Mouse (Mus musculus): ENCODE results near the gene Scimp. TPM values are rescaled to one million over a fixed set of nuclear protein-coding genes. Genes with fewer than 3 reads are reported as not detected.

Gene Scimp
- polyA plus RNA-seq, 1 experiment, result not detected

GRCm38 (mm10) chr11:70815498-70816078 is 3.2 kb upstream of the Scimp start:
- Histone ChIP-seq H3K27ac (ENCODE audit: insufficient read depth, low read length) (no peak overlapping the region), H3K4me1 (ENCODE audit: control insufficient read depth, insufficient read depth, low read length) (no peaks in the 10 kb centered on the region), H3K4me3 (ENCODE audit: insufficient read depth, low read length) (no peak overlapping the region)
- TF ChIP-seq CTCF (IDR thresholded peaks at IDR 0.05; ENCODE audit: borderline replicate concordance, insufficient read depth, low read length) (0 out of 2 replicates have a peak, but pooled peaks have one; percentile 17), POLR2A (IDR thresholded peaks at IDR 0.05; ENCODE audit: low read depth, low read length) (no peak)

GRCm38 (mm10) chr11:70815071-70815470 is 2.7 kb upstream of the Scimp start:
- TF ChIP-seq POLR2A (IDR thresholded peaks at IDR 0.05; ENCODE audit: low read depth, low read length) (no peak), CTCF (IDR thresholded peaks at IDR 0.05; ENCODE audit: borderline replicate concordance, insufficient read depth, low read length) (no peak)
- H3K27ac ChIP-seq (ENCODE audit: insufficient read depth, low read length), result no peak overlapping the region
- no peaks in the 10 kb centered on the region for H3K4me1 ChIP-seq (ENCODE audit: control insufficient read depth, insufficient read depth, low read length)
- H3K4me3 ChIP-seq (ENCODE audit: insufficient read depth, low read length), result no peak overlapping the region

- Histone ChIP-seq H3K4me3 (ENCODE audit: insufficient read depth, low read length) (no peak overlapping the region), H3K27ac (ENCODE audit: insufficient read depth, low read length) (no peak overlapping the region), H3K4me1 (ENCODE audit: control insufficient read depth, insufficient read depth, low read length) (no peaks in the 10 kb centered on the region)
- TF ChIP-seq POLR2A (IDR thresholded peaks at IDR 0.05; ENCODE audit: low read depth, low read length) (no peak), CTCF (IDR thresholded peaks at IDR 0.05; ENCODE audit: borderline replicate concordance, insufficient read depth, low read length) (no peak)
Measured at GRCm38 (mm10) chr11:70811471-70812240, 730 bp downstream of the Scimp start.

GRCm38 (mm10) chr11:70811041-70811440 is 1.3 kb downstream of the Scimp start:
- no peak for TF ChIP-seq CTCF (IDR thresholded peaks at IDR 0.05; ENCODE audit: borderline replicate concordance, insufficient read depth, low read length)
- no peak for TF ChIP-seq POLR2A (IDR thresholded peaks at IDR 0.05; ENCODE audit: low read depth, low read length)
- Histone ChIP-seq H3K4me3 (ENCODE audit: insufficient read depth, low read length) (no peak overlapping the region), H3K4me1 (ENCODE audit: control insufficient read depth, insufficient read depth, low read length) (no peaks in the 10 kb centered on the region), H3K27ac (ENCODE audit: insufficient read depth, low read length) (no peak overlapping the region)

GRCm38 (mm10) chr11:70809011-70809410 is 3.4 kb downstream of the Scimp start:
- TF ChIP-seq CTCF (IDR thresholded peaks at IDR 0.05; ENCODE audit: borderline replicate concordance, insufficient read depth, low read length) (no peak), POLR2A (IDR thresholded peaks at IDR 0.05; ENCODE audit: low read depth, low read length) (no peak)
- H3K4me3 ChIP-seq (ENCODE audit: insufficient read depth, low read length), result no peak overlapping the region
- H3K27ac ChIP-seq (ENCODE audit: insufficient read depth, low read length), result no peak overlapping the region
- no peaks in the 10 kb centered on the region for H3K4me1 ChIP-seq (ENCODE audit: control insufficient read depth, insufficient read depth, low read length)

GRCm38 (mm10) chr11:70808101-70808500 is 4.3 kb downstream of the Scimp start:
- Histone ChIP-seq H3K4me3 (ENCODE audit: insufficient read depth, low read length) (no peak overlapping the region), H3K4me1 (ENCODE audit: control insufficient read depth, insufficient read depth, low read length) (no peaks in the 10 kb centered on the region), H3K27ac (ENCODE audit: insufficient read depth, low read length) (no peak overlapping the region)
- TF ChIP-seq POLR2A (IDR thresholded peaks at IDR 0.05; ENCODE audit: low read depth, low read length), result no peak
- no peak for TF ChIP-seq CTCF (IDR thresholded peaks at IDR 0.05; ENCODE audit: borderline replicate concordance, insufficient read depth, low read length)

- TF ChIP-seq CTCF (IDR thresholded peaks at IDR 0.05; ENCODE audit: borderline replicate concordance, insufficient read depth, low read length), result no peak
- TF ChIP-seq POLR2A (IDR thresholded peaks at IDR 0.05; ENCODE audit: low read depth, low read length), result no peak
- Histone ChIP-seq H3K4me1 (ENCODE audit: control insufficient read depth, insufficient read depth, low read length) (no peaks in the 10 kb centered on the region), H3K27ac (ENCODE audit: insufficient read depth, low read length) (no peak overlapping the region), H3K4me3 (ENCODE audit: insufficient read depth, low read length) (no peak overlapping the region)
Measured at GRCm38 (mm10) chr11:70807630-70808029, 4.8 kb downstream of the Scimp start.

GRCm38 (mm10) chr11:70806697-70807096 is 5.7 kb downstream of the Scimp start:
- TF ChIP-seq POLR2A (IDR thresholded peaks at IDR 0.05; ENCODE audit: low read depth, low read length) (no peak), CTCF (IDR thresholded peaks at IDR 0.05; ENCODE audit: borderline replicate concordance, insufficient read depth, low read length) (no peak)
- Histone ChIP-seq H3K4me3 (ENCODE audit: insufficient read depth, low read length) (no peak overlapping the region), H3K27ac (ENCODE audit: insufficient read depth, low read length) (no peak overlapping the region), H3K4me1 (ENCODE audit: control insufficient read depth, insufficient read depth, low read length) (no peaks in the 10 kb centered on the region)

GRCm38 (mm10) chr11:70805641-70806175 is 6.7 kb downstream of the Scimp start:
- Histone ChIP-seq H3K27ac (ENCODE audit: insufficient read depth, low read length) (no peak overlapping the region), H3K4me1 (ENCODE audit: control insufficient read depth, insufficient read depth, low read length) (no peaks in the 10 kb centered on the region)
- TF ChIP-seq CTCF (IDR thresholded peaks at IDR 0.05; ENCODE audit: borderline replicate concordance, insufficient read depth, low read length) (no peak), POLR2A (IDR thresholded peaks at IDR 0.05; ENCODE audit: low read depth, low read length) (no peak)

GRCm38 (mm10) chr11:70804395-70804794 is 8.0 kb downstream of the Scimp start:
- Histone ChIP-seq H3K4me1 (ENCODE audit: control insufficient read depth, insufficient read depth, low read length) (no peaks in the 10 kb centered on the region), H3K27ac (ENCODE audit: insufficient read depth, low read length) (no peak overlapping the region), H3K4me3 (ENCODE audit: insufficient read depth, low read length) (no peak overlapping the region)
- TF ChIP-seq POLR2A (IDR thresholded peaks at IDR 0.05; ENCODE audit: low read depth, low read length) (no peak), CTCF (IDR thresholded peaks at IDR 0.05; ENCODE audit: borderline replicate concordance, insufficient read depth, low read length) (no peak)

More at GRCm38 (mm10) chr11:70805641-70806175, 6.7 kb downstream of the Scimp start:
- no peak overlapping the region for H3K4me3 ChIP-seq (ENCODE audit: insufficient read depth, low read length)

Data from embryonic fibroblast, embryonic 13.5 days (primary cell).